Mouse (Mus musculus) cerebellum, postnatal 4 days (tissue): ENCODE measurements around the gene Naaladl1.

Source experiments
- DNase-seq, 2 experiments: peaks; one replicate each; pipeline ENCODE4 v3.0.0; 2022; ENCODE audit warnings: low spot score in 2 of 2, mixed read lengths in 1 of 2

The Naaladl1 gene

GRCm38 (mm10) chr19:6105586-6105985 lies at the start of gene Naaladl1:
TSS of gene Naaladl1 (plus strand) at chr19:6105782.
- no peak for DNase-seq

GRCm38 (mm10) chr19:6056696-6057095 lies 48.9 kb upstream of the Naaladl1 start:
- no peak for DNase-seq

DNA sequence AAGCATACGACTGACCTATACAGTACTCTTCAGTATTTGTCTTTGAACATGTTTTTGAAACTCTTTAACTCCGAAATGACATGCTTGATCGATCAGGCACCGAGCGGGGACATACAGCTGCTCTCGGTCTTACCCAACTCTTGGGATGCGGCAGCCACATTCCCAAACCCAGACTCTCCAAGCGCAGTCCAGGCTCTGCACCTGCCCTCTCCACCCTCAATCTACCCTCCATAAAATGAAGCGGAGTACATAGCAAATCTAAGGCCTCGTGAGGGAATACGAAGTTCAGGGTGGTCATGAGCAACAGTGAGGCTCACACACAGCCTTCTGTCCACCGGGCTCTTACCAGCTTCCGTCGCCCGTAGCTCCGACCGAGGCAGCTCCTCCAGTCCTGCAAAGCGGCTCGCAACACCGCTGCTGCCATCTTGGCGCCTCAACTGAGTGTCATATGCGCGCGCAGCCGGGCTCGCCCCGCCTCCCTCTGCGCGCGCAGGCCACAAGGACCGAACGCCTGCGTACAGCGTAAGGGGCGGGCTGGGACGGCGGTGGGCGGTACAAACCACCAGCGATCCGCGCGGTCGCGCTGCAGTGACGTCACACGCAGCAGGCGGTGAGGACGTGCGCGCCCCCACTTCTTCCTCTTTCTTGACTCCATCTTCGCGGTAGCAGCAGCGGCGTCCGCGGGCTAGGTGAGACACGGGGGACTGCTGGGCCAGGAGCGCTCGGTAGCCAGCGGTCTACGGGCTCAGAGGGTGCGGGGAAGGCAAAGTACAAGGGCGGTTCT lies 48.1 kb upstream of the Naaladl1 start, which contains the start of the genes Mrpl49 and Fau:
Mrpl49 (minus strand) TSS at position 473 of the 784 bp plus-strand sequence.
Fau (plus strand) TSS at position 532 of the 784 bp plus-strand sequence.
- DNase-seq: peak; percentile 98 to 99

DNA sequence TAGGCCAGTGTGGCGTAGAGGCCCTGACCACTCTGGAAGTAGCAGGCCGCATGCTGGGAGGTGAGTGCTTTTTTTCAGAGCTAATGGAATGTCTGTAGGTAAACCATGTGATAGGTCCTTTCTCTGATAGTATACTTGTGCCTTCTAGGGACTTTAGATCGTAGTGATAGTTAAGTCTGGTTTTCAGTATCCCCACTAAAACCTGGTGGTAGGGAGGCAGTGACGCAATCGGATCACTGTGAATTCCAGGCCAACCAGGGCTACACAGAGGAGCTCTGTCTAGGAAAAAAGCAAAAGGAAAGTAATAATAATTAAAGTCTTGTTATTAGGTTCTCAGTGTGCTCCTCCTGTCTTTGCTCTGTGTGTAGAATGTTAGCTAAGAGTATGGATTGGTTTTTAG lies 47.1 kb upstream of the Naaladl1 start:
- DNase-seq: no peak

GRCm38 (mm10) chr19:6058966-6059365 lies 46.6 kb upstream of the Naaladl1 start:
- DNase-seq: no peak

GRCm38 (mm10) chr19:6061021-6061533 lies 44.5 kb upstream of the Naaladl1 start, which contains the start of gene Znhit2:
TSS of gene Znhit2 (plus strand) at chr19:6061192.
- peak; percentile 75 to 87 for DNase-seq

DNA sequence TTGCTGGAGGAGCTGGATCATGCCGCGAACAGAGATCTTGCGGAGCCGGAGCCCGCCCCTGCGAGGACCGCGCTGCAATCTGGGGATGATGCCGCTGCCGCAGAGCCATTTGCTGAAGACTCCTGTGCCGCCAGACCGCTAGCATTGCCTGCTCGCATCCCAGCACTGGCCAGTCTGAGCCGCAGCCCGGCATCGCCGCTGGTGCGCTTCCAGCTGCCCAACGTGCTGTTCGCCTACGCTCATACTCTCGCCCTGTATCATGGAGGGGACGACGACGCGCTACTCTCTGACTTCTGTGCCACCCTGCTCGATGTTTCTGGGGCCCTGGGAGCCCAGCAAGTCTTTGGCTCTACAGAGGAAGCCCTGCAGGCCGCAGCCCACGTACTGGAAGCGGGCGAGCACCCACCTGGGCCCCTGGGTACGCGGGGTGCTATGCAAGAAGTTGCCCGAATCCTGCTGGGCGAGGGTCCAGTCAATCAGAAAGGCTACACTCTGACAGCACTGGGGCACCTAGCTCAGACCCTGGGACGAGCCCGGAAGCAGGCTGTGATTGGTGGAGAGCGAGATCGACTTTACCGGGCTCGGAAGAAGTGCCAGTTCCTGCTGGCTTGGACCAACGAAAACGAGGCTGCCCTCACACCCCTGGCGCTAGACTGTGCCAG lies 43.8 kb upstream of the Naaladl1 start:
- peak in 1 of 2 experiments; percentile 36 for DNase-seq

GRCm38 (mm10) chr19:6062418-6062817 lies 43.2 kb upstream of the Naaladl1 start:
- no peak for DNase-seq

DNA sequence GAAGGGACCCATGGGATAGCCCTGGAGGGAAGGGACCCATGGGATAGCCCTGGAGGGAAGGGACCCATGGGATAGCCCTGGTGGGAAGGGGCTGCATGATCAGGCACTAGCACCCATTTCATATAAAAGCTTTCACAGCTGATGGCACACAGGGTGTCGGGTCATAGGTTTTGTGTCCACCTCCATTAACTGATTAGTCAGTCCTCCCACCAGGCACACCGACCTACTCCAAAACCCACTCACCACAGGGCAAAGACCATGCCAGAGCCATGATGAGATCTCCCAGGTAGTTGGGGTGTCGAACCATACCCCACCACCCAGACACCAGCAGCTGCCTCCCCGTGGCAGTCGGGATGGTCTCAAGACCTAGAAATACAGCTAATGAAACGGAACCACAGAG lies 42.5 kb upstream of the Naaladl1 start:
- no peak for DNase-seq

DNA sequence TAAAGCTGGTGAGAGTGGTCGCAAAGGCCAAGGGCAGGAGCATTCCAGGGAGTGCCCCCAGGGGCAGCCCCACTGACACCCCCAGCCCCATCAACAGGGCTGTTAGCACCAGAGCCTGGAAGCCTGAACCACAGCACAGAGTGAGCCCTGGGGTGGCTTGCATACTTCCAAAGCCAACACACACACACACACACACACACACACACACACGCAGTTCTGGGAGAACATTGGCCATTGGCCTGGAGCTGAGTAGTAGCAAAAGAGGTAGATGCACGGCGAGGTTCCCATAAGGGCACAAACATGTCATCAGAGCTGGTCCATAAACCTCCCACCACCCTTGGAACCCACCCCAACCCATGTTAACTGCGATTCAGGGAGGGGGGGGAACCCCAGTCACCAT lies 39.0 kb upstream of the Naaladl1 start:
- no peak for DNase-seq

- peak; percentile 82 to 86 for DNase-seq
Observed at GRCm38 (mm10) chr19:6067011-6067723, 38.4 kb upstream of the Naaladl1 start.

DNA sequence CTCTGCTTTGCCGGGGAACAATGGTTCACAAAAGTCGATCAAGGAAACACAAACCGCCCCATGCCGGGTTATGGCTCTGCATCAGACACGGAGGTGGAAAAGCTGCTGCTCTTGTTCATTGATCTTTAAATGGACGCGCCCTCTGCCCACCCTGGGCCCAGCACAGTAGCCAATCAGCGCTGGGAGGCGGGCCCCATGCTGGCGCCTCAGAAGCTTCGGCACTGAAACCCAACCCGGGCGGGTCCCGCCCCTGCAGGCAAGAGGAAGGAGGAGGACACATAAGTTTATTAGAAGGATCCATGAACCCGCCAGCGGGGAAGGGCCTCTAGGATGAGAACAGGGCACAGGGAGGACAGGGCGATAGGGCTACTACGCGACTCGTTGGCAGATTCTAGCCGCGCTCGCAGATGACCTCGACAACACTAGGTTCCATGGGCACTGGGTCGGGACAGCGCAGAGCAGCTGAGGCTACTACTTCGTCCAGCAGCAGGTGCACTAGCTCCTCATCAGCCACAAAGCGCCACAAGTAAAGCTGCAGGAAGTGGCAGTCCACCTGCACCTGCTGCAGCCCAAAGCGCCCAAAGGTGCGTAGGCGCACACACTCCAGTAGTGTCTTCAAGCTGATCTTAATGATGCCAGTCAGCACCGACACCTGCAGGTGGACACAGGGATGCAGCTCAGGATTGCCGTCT lies 37.7 kb upstream of the Naaladl1 start, which contains the start of gene Tm7sf2:
Tm7sf2 (minus strand) TSS at position 650 of the 692 bp plus-strand sequence.
- DNase-seq: peak; percentile 81 to 84

DNA sequence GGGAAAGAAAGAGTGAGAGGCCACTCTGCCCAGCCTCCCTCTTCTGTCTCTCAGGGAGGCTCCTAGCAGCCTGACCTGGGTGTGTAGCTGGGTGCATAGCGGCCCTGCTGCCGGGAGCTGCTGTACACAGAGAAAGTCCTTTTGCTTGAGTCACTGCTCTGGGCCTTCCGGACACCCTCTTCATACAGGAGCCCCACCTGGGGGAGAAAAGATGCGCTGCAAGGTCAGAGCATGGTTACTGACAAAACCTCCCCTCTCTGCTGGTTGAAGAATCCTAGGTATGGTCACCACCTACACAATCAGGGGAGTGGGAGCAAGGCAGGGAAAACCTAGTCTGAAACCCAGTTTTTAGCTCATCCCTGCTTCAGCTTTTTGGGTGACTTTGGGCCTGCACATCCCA lies 36.6 kb upstream of the Naaladl1 start:
- no peak for DNase-seq

- DNase-seq: no peak
Observed at GRCm38 (mm10) chr19:6069851-6070250, 35.7 kb upstream of the Naaladl1 start.

DNA sequence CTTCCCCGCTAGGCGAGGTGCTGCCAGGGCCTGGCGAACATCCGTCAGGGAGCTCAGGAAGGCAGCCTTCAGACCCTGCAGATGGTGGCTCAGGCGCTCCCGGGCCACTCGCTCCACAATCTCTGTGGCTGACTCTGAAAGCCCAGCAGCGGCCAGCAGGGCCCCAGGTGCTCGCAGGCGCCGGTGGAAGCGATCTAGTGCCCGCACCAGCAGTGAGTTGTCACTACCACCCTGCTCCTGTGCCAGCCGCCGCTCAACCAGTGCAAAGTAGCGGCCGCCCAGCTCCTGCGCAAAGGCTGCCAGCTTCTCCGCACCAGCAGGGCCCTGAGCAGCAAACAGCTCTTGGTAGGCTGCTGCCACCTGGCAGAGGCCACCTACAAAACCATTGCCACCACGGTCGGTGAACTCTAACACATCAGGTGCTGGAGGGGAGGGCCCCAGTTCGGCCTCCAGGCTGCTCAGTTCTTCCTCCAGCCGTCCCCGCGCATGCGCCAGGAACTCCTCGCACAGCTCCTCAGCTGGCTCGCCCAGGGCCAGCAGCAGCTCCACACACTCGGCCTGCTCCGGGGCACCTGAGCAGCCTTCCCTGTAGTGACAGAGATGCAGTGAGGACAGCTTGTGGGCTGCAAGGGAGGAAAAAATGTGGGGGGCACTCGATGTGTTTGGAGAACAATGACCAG lies 34.9 kb upstream of the Naaladl1 start:
- no peak for DNase-seq

DNA sequence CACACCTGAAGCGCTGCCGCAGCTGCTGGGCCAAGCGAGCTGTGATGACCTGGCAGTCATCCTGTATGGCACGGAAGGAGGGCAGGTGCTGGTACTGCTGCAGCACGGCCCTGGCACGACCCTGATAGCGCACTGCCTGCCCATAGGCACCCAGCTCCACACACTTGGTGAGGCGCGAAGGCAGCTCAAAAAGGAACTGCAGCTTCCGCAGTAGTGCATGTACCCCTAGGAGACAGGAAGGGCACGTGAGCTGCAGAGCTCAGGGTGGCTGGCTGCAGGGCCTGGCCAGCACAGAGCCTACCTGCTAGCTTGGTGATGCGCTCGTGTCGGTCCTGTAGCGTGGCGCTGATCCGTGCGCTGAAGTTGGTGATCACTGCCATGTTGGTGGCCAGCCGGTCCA lies 34.3 kb upstream of the Naaladl1 start:
- DNase-seq: no peak

DNA sequence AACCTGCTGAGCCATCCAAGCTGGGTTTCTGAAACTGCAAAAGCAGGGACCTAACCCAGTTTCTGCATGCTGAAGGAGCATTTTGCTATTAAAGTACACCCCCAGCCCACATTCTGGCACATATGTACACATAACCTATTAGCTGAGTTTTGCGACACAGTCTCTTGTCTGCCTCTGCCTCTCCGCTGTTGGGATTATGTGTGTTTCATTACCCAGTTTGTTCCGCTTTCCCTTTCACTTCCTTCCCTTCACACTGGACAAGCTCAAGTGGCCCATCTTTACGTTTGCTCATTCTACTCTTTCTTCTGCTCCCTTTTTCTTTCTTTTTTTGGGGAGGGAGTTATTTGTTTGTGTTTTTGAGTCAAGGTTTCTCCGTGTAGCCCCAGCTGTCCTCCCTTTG lies 31.7 kb upstream of the Naaladl1 start:
- DNase-seq: no peak

GRCm38 (mm10) chr19:6076564-6077393 lies 28.8 kb upstream of the Naaladl1 start, which contains the start of gene Vps51:
TSS of gene Vps51 (minus strand) at chr19:6077231.
- DNase-seq: peak; percentile 63 to 83

DNA sequence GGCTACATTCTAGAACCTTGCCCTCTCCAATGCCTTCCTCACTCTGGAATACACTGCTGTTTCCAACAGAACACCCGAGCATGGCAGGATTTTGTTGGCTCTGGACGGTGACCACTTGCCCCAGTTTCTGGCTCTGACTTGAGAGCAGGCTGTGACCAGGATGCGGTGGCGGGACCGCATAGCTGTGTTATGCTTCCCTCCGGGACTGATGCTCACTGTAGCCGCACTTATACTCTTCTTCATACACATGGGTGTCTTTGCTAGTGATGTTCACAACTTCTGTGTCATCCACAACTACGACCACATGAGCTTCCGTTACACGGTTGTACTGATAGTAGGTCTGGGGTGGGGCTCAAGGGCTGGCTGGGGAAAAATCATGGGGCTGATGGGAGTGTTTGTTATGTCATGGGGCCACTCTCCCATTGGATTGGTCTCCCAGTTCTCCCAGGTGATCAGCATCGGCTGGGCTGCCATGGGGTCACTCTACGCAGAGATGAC lies 25.6 kb upstream of the Naaladl1 start, which contains the start of gene Tmem262:
Tmem262 (plus strand) TSS at position 51 of the 498 bp plus-strand sequence.
- DNase-seq: no peak
